Mouse (Mus musculus): ENCODE data around the gene Fhad1.
"Not testable (repeated sequence)": the region's sequence is repeated elsewhere in the genome, so short reads cannot be mapped to it uniquely, and the experiment has no call there.

Fhad1 gene

DNA sequence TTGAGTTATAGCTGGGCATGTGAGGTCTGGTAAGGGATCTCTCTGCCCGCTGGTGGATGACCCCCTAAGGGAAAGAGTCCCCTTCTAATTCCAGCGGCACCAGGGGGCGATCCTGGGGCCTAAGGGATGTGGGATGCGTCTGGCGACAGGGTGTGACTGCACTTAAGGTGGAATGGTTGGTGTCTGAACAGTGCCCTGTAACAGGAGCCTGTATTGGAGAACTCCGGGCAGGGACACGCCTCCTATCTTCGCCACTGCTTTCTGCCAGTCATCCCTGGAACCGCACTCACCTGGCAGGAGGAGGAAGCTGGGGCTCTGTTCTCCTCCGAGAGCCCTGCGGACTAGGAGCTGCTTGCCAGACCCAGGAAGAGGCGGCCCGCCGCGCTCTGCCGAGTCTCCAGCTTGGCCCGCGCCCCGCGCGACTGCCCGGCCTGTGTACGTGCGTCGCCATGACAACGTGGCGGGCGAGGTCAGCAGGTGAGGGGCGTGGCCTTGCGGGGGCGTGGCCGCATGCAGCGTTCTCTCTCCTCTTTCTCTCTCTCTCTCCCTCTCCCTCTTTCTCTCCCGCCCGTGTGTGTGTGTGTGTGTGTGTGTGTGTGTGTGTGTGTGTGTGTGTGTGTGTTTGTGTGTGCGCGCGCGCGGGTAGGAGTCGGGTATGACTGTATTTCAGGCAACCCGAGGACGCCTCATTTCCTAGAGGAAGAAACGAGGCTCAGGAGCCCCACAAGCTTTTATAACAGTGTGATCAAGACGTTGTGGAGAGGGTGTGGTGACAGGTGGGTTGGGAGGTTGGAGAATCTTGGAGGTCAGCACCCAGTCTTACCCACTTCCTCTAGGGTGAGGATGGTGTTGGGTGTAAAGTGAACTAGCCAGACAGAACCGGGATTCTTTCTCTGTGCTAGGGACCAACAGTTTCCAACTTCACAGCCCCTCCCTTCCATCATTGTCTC, at the start of gene Fhad1:
TSS of gene Fhad1 (minus strand) at position 424 of the 950 bp plus-strand sequence.
- in situ Hi-C loops (cut with MboI; ENCODE audit: low sequenced_read_pairs): loop anchor here (10.0 to 25.0 kb wide), 2 partner anchors 70 to 997 kb away; partner anchors contain the start of gene Tmem51

DNA sequence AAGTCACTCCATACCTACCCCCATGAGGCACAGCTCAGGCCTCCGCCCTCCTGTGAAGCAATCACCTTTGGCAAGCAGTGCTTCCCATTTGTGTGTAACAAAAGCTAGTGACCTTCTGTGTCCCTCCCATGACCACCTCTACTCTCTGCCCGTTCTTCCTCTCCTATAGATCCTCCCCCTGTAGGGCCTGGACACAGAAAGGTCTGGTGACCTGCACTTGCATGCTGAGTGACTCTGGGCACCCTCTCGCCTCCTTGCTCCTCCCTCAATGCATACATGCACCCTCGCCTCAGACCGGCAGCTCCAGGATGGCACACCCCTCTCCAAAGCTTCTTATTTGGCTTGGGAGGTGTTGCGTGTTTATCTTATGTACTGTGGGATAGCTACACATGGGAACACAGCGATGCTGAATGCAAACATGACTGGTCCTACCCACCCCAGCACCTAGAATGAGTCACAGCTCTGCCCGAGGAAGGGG, 48.2 kb upstream of the Fhad1 start:
- in situ Hi-C loops (cut with MboI; ENCODE audit: low sequenced_read_pairs): no loop called here

DNA sequence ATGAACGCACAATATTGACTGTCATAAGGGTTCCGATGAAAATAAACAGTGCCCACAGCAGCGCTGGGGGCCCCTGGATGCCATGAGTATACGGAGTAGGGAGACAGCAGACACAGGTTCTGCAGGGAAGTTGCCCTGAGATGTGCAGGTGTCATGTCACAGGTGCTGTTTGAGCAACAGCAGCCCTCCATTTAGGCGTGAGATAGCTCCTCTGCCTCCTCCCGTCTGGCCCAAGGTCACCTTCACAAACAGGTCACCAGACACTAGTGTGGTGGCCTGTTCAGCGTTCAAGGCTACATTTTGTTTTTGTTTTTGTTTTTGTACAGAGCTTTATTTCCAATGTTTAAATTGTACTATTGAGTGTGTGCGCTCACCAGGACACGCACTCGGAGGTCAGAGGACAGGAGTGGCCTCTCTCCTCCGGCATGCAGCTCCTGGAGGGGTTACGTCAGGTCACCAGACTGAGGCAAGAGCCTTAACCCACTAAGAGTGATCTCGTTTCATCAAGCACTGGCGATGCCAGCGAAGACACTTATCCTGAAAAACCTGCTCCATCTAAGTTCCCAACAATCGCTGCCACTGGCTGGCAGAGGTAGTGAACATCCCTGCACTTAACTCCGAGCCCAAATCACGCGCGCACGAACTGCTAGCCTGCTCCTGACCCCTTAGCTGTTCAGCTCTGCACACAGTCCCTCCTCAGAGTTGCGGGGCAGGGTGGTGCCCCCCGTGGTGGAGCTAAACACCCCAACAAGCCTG, 46.8 kb upstream of the Fhad1 start:
- in situ Hi-C loops (cut with MboI; ENCODE audit: low sequenced_read_pairs): no loop called here

DNA sequence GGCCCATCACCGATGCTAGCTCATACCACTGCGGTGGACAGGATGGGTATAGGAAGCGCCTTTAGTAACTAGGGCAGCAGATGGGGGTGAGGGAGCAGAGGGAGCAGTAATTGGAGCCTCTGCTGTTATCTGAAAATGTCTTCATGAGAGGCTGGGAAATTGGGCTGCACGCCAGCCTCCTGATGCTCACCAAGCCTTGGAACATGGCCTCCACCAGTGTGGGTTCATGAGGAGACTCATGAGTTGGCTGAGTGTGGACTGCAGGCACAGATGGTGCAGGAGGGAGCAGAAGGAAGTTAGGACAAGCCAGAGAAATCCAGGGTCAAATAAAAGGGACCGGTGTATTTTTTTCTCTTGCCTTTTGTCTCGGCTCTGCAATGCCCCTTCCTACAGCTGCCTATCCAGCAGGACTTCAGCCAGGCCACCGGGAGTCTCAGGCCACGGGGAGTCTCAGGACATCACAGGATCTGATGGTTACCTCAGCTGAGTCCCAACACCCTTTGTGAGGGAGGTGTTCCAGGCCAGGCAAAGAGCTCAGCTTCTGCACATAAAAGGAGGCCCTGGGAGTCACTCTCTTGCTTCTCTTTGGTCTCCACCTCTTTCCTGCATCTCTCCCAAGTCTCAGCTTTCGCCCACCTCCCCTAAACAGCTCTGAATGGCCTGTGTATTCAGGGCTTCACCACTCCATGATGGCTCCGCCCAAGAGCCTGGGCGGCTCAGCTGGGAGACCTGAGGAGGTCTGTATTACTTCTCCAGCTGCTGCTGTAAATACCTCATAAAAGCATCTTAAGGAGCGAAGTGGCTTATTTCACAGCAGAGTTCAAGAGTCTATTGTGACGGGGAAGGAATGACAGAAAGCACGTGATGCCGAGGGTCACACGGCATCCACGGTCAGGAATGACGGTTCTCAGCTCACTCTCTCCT, 45.8 kb upstream of the Fhad1 start:
- in situ Hi-C loops (cut with MboI; ENCODE audit: low sequenced_read_pairs): no loop called here

DNA sequence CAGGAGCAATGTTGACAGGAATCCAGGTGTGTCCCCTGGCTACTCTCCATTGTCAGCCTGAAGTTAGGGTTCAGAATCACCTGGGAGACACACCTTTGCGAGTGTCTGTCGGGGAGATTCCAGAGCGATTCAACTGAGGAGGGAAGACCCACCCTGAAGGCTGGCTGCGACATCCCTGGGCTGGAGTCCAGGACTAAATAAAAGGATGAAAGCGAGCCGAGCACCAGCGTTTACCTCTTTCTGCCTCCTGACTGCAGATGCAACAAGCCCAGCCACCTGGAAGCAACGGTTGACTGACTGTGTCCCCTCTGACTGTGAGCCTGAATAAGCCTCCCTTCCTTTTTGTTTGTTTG, 44.9 kb upstream of the Fhad1 start:
- in situ Hi-C loops (cut with MboI; ENCODE audit: low sequenced_read_pairs): no loop called here

DNA sequence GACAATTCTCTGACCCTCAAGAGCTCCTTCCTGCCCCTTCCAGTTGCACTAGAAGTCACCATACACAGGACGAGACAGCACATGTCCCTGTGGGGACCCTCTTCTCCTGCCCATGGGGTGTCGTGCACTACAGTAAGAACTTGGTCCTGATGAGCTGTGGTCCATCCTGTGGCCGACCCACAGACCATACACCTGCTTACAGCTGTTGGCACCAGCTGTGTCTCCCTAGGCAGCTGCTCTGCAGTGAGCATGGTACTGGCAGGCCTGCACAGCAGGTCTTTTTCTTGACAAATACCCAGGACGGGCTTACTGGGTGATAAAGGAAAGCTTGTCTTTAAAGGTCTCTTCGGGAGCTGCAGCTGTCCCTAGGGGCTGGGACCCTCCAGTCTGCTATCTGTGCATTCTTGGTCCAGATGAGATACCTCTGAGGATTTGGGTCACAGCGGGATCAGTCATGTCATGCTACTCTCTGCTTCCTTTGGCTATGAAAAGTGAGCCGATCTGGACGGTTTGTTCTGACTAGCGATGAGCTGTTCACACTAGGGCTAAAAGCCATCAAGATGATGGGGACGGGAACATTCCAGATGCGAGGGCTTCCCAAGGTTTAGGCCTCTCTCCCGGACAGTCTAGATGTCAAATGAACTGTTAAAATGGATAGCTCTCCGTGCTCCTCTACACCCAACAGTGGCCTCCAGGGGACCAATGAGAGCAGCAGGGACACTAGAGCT, 44.4 kb upstream of the Fhad1 start:
- in situ Hi-C loops (cut with MboI; ENCODE audit: low sequenced_read_pairs): no loop called here

DNA sequence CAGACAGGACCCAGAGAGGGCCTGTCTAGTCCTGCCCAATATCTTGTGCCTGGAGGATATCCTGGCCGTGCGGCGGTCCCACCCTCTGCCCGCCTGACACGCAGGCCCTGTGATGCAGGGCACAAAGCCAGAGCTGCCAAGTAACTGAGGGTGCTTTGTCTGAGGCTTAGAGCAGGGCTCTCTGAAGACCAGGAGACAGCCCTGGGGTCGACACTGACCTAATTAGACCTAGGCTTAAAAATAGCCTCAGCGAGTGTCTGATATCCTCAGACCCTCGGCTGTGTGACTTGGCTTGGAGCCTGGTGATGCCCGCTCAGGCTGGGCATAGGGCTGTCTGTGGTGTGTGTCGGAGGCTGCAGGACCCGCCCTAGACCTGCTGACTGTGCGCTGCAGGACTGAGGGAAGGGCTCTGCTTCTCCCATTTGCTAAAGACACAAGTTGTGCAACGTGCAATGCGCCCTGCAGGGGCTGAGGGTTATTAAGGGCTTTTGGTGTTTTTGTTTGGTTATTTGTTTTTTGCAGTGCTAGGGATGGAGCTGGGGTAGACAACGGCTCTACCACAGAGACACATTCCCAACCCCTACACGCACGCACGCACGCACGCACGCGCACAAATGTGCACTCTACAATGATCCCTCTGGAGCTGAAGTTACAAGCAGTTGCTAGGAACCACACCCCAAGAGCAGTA, 42.8 kb upstream of the Fhad1 start:
- in situ Hi-C loops (cut with MboI; ENCODE audit: low sequenced_read_pairs): no loop called here

DNA sequence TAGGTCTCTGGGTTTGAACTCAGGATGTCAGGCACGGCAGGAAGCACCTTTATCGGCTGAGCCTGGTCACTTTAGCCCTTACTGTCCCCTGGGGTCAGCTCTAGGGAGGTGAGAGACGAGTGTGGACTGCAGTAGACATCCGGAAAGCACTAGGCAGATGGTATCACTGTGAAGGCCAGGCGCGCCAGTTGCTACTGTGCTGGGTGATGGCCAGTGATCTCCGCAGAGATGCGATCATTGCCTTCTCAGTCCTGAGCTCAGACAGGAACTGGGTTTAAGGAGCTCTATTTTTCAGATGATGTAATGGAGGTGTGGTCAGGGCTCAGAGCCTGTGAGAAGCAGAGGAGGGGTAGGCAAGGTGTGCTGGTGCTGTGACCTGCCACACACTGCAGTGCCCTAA, 40.7 kb upstream of the Fhad1 start:
- in situ Hi-C loops (cut with MboI; ENCODE audit: low sequenced_read_pairs): no loop called here

DNA sequence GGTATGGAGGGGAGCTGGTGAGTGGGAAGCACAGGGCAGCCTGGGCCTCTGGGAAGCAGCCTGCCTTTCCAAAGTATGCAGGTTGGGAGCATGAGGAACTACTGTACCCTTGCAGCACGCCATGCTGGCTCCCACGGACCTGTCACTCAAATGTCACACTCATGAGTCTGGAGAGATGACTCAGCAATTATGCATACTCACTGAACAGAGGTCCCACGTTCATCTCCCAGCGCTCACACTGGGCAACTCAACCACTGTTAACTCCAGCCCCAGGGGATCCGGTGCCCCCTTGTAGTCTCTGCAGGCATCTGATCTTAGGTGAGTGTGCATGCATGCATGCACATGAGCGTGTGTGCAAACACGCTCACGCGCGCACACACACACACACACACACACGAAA, 39.7 kb upstream of the Fhad1 start:
- in situ Hi-C loops (cut with MboI; ENCODE audit: low sequenced_read_pairs): no loop called here

DNA sequence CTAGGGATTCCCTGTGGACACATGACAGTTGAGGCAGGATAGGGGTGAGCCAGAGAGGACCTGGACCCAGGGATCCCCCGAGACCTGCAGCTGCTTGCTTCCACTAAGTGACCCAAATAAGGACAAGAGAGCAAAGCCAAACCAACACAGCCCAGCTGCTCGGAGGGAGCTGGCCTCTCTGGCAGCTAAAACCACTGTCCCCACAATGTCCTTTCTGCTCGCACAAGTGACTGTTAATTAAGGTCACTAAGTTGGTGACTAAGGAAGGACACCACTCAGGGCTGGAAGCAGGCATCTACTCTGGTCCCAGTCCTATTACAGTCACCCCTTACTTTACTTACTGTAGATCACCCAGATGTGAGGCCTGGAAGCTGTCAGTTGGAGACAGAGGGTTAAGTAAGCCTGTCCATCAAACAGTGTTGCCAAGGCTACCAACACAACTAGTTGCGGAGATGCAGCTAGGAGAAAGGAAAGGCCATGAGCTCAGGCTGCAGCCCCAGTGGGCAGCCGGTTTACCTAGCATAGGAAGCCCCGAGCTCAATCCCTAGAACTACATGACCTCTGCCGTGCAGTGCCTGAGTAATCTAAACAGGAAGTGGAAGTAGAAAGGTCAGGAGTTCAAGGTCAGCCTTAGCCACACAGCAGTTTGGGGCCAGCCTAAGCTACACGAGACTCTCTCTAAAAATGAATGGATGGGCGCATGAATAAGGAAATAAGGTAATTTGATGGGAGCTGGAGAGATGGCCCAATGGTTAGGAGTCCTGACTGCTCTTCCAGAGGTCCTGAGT, 39.0 kb upstream of the Fhad1 start:
- in situ Hi-C loops (cut with MboI; ENCODE audit: low sequenced_read_pairs): no loop called here

DNA sequence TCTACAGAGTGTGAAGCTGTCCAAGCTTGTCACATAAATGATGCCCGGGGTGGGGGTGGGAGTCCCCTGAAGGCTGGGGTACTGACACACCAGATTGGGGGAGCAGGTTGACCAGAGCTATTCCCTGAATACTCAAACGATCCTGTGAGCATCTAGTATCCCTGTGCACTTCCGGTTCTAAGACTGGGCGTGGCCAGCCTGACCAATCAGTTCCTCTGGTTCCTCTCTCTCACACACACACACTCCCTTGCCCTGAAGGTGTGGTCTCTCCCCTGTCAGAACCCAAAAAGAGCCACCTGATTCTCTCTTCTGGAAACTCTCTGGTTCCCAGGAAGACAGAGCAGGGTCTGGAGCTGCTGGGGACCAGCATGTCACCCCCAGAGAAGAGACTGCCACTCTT, 38.4 kb upstream of the Fhad1 start:
- in situ Hi-C loops (cut with MboI; ENCODE audit: low sequenced_read_pairs): no loop called here

DNA sequence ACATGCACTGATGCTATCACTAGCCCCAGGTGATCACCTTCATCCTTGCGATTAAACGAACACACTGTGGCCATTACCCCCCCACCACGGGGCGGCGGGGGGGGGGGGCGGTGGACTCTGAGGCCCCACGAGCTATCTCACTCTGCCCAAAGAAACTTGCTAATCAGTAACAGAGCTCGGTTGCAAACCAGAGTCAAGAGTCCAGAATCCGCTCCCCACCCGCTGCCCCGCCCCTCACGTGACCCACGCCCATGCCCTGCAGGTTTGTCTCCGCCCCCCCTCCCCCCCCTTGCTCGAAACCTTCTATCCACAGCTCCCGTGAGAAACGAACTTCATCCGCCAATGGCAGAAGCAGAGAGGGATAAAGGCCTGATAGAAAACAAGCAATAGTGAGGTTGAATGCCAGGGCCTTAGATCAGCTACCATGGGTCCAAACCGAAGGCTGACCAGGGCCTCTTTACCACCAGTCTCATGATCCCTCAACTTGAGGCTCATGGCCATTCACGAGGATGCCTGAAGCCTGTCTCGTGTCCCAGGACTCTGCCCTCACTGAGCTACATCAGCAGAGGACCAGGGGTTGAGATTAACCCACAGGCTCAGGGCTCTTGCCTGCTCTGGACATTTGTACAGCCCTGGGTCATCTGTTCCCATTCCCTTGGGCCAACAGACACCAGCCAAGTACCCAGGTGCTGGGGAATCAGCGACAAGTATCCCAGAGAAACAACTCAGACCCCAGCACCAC, 37.7 kb upstream of the Fhad1 start:
- in situ Hi-C loops (cut with MboI; ENCODE audit: low sequenced_read_pairs): no loop called here

DNA sequence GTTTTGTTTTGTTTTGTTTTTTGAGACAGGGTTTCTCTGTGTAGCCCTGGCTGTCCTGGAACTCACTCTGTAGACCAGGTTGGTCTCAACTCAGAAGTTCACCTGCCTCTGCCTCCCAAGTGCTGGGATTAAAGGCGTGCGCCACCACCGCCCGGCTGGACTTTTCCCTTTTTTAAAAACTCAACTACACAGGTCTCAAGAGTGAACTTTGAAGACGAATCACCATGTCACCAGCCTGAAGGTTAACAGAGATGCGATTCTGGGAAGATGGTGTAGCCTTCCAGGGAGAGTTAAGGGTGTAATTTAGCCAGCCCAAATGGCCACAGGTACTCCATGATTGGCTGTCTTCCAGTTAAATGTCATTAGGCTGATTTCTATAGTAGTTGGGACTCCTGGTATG, 37.0 kb upstream of the Fhad1 start:
- in situ Hi-C loops (cut with MboI; ENCODE audit: low sequenced_read_pairs): not testable (repeated sequence)

DNA sequence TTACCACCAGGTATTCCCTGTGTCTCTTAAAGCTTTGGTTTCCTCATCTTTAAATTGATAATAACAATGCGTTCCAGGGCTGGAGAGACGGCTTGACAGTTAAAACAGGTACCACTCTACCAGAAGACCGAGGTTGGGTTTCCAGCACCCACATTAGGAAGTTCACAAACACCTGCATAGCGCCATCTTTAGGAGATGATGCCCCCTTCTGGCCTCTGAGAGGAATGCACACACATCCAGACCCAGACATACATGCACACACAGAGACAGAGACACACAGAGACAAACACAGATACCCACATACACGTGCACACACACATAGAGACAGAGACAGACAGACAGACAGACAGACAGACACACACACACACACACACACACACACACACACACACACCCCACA, 35.1 kb upstream of the Fhad1 start:
- in situ Hi-C loops (cut with MboI; ENCODE audit: low sequenced_read_pairs): no loop called here

DNA sequence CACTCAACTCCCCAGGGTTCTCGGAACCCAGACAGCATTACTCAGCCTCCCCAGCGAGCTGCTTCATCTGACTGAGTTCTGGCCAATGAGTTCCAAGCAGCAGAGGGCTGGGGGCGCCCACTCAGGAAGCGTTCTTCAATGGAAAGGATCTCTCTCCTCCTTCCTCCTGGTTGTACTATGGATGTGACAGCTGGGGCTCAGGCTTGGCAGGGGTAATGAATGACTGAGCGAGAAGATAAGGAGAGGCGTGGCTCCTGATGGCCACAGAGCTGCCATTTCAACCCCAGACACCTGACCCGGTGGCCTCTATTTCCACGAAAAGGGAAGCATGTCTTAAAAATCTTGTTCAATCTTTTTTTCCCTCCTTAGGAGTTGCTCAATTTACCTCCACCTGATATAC, 33.5 kb upstream of the Fhad1 start:
- in situ Hi-C loops (cut with MboI; ENCODE audit: low sequenced_read_pairs): no loop called here

DNA sequence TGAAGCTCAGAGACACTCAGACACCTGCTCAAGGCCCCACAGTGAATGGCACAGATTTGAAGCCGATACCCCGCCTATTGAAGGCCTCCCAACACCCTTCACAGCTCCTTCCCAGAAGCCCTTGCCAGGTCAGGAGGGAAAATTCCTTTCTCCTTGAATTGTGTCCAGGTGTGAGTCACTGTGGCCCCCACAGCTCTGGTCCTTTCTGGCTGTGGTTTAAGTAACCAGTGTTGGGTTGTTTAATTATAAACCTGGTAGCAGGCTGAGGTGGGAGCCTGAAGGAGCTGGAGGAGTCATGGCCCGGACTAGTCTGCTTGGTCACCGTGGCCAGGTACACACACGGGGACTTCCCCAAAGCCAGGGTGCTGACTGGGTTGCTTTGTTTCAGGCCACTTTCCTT, 32.1 kb upstream of the Fhad1 start:
- in situ Hi-C loops (cut with MboI; ENCODE audit: low sequenced_read_pairs): no loop called here

DNA sequence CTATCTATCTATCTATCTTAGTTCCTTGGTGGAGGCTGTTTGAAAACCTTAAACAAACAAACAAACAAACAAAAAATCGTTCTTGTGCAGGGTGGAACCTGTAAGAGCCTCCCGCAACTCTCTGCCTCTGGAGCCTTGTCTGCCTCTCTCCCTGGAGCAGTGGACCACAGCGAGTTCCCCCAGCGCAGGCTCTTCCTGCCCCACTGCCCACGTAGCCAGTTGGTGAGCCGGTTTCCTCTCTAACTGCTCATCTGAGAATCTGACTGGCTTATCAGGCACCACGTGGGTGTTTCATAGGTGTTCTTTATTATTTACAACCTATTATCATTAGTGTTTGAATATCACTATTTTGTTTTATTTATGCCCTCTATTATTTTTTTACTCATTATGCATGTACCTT, 31.6 kb upstream of the Fhad1 start:
- in situ Hi-C loops (cut with MboI; ENCODE audit: low sequenced_read_pairs): no loop called here

DNA sequence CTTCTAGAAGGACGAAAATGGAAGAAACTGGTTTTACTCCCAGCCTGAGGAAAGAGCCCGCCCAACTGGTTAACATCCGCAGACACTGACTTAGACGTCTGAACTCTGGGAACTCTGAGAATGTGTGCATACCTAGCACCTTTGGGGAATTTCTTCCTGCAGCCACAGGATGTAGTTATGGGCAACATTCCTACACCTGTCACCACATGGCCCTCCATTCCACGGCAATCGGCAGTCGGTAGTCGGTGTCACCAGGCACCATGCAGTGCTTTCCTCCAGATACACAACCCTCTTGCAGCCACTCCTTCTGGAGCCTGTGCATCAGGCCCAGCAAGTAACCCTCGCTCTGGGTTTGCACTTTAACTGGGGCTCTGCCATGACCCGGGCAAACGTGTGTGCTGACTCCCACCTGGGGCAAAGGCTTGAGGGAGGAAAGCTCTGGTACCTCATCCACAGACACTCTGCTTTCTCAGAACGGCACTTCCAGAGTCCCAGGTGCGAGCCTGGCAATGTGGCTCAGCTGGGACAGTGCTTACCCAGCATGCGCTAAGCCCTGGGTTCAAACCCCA, 30.8 kb upstream of the Fhad1 start:
- in situ Hi-C loops (cut with MboI; ENCODE audit: low sequenced_read_pairs): no loop called here

All from CH12F3 (cell line).